Mouse (Mus musculus) bone marrow macrophage, adult 2 months (primary cell): Measurements from ENCODE around the gene Acer1. TPM values are rescaled to one million over a fixed set of nuclear protein-coding genes. Genes with fewer than 3 reads are reported as not detected.

ENCODE experiments used
- H3K27ac ChIP-seq: 2 replicates; pipeline ENCODE4 v1.5.1; 2012; ENCODE audit warnings: low read depth, low read length; ENCODE audit not compliant: insufficient read depth
- H3K4me1 ChIP-seq: 2 replicates; pipeline ENCODE4 v1.6.1; 2012; ENCODE audit warnings: low read length; ENCODE audit not compliant: control insufficient read depth, insufficient read depth
- H3K4me3 ChIP-seq: 2 replicates; pipeline ENCODE4 v1.5.1; 2012; ENCODE audit warnings: mild to moderate bottlenecking, low read length, moderate library complexity; ENCODE audit not compliant: insufficient read depth
- CTCF ChIP-seq: IDR thresholded peaks from 2 replicates; pipeline ENCODE4 v1.5.1; 2012; ENCODE audit warnings: low read depth, mild to moderate bottlenecking, low read length, moderate library complexity
- POLR2A ChIP-seq: IDR thresholded peaks from 2 replicates; pipeline ENCODE4 v1.6.1; 2012; ENCODE audit warnings: mild to moderate bottlenecking, low read depth, low read length, borderline replicate concordance
- polyA plus RNA-seq: library from polyadenylated mRNA; stranded (reverse); fragments of >200 nt; gene quantifications from 2 replicates; pipeline ENCODE4 v1.2.4, GENCODE M21; 2012; ENCODE audit not compliant: missing spikeins, insufficient read depth, insufficient read length

The Acer1 gene
- polyA plus RNA-seq, 1 experiment = not detected

GRCm38 (mm10) chr17:56976531-56977390 is 5.2 kb downstream of the Acer1 start:
- Histone ChIP-seq H3K27ac (no peak overlapping the region), H3K4me1 (no peaks in the 10 kb centered on the region), H3K4me3 (no peak overlapping the region)
- no peak for TF ChIP-seq POLR2A
- TF ChIP-seq CTCF = no peak

GRCm38 (mm10) chr17:56975391-56975790 is 6.5 kb downstream of the Acer1 start:
- H3K4me3 ChIP-seq = no peak overlapping the region
- H3K4me1 ChIP-seq = no peaks in the 10 kb centered on the region
- H3K27ac ChIP-seq = no peak overlapping the region

GRCm38 (mm10) chr17:56974708-56975240 is 7.2 kb downstream of the Acer1 start:
- no peaks in the 10 kb centered on the region for H3K4me1 ChIP-seq
- no peak overlapping the region for H3K27ac ChIP-seq
- TF ChIP-seq CTCF = no peak
- TF ChIP-seq POLR2A = no peak
- H3K4me3 ChIP-seq = no peak overlapping the region

More at GRCm38 (mm10) chr17:56975391-56975790, 6.5 kb downstream of the Acer1 start:
- no peak for TF ChIP-seq CTCF
- no peak for TF ChIP-seq POLR2A

- no peak overlapping the region for H3K27ac ChIP-seq
- H3K4me1 ChIP-seq = no peaks in the 10 kb centered on the region
- TF ChIP-seq POLR2A (no peak), CTCF (no peak)
- H3K4me3 ChIP-seq = no peak overlapping the region
Observed at GRCm38 (mm10) chr17:56973956-56974707, 7.8 kb downstream of the Acer1 start.

GRCm38 (mm10) chr17:56970081-56970480 is 11.8 kb downstream of the Acer1 start:
- Histone ChIP-seq H3K4me1 (peaks cover 4% of the 10 kb centered on the region; the same call in 1 of the 2 replicates), H3K27ac (no peak overlapping the region), H3K4me3 (no peak overlapping the region)
- no peak for TF ChIP-seq POLR2A
- no peak for TF ChIP-seq CTCF

GRCm38 (mm10) chr17:56969321-56969720 is 12.6 kb downstream of the Acer1 start:
- peaks cover 10% of the 10 kb centered on the region for H3K4me1 ChIP-seq
- TF ChIP-seq POLR2A (no peak), CTCF (no peak)
- H3K27ac ChIP-seq = no peak overlapping the region
- H3K4me3 ChIP-seq = no peak overlapping the region

- Histone ChIP-seq H3K4me3 (no peak overlapping the region), H3K27ac (no peak overlapping the region), H3K4me1 (peaks cover 11% of the 10 kb centered on the region)
- TF ChIP-seq CTCF = no peak
- no peak for TF ChIP-seq POLR2A
Observed at GRCm38 (mm10) chr17:56963646-56964045, 18.3 kb downstream of the Acer1 start.

- TF ChIP-seq CTCF = no peak
- no peak for TF ChIP-seq POLR2A
- peaks cover 14% of the 10 kb centered on the region for H3K4me1 ChIP-seq
Observed at GRCm38 (mm10) chr17:56962642-56963405, 19.1 kb downstream of the Acer1 start.

GRCm38 (mm10) chr17:56961880-56962279 is 20.0 kb downstream of the Acer1 start:
- Histone ChIP-seq H3K4me3 (no peak overlapping the region), H3K4me1 (peaks cover 17% of the 10 kb centered on the region), H3K27ac (no peak overlapping the region)
- TF ChIP-seq POLR2A (no peak), CTCF (no peak)

More at GRCm38 (mm10) chr17:56962642-56963405, 19.1 kb downstream of the Acer1 start:
- no peak overlapping the region for H3K27ac ChIP-seq
- no peak overlapping the region for H3K4me3 ChIP-seq

- peaks cover 6% of the 10 kb centered on the region for H3K4me1 ChIP-seq
- TF ChIP-seq CTCF (no peak), POLR2A (no peak)
- H3K27ac ChIP-seq = no peak overlapping the region
- H3K4me3 ChIP-seq = no peak overlapping the region
Observed at GRCm38 (mm10) chr17:56958667-56959066, 23.3 kb downstream of the Acer1 start.
